Mouse (Mus musculus) MEL (cell line): ENCODE measurements around the gene Nf2. TPM values are rescaled to one million over a fixed set of nuclear protein-coding genes. Genes with fewer than 3 reads are reported as not detected.

Source experiments
- polyA plus RNA-seq, 2 experiments: library from polyadenylated mRNA; stranded (reverse) in 1 of 2; unstranded in 1 of 2; fragments of >175 nt in 1 of 2; fragments of >200 nt in 1 of 2; gene quantifications; 2 replicates each; pipeline versions ENCODE4 v1.2.1 to v1.2.4; 2012; ENCODE audit warnings: low replicate concordance in 2 of 2, low read depth in 1 of 2; ENCODE audit not compliant: insufficient read length in 2 of 2, insufficient read depth in 1 of 2, missing spikeins in 1 of 2
- total RNA-seq: library from RNA; depleted of rRNA; stranded (reverse); fragments of 300-350 nt; gene quantifications from 2 replicates; pipeline ENCODE4 v1.2.3, GENCODE M21; 2012; rRNA removed

Nf2 gene
- total and polyA plus RNA-seq, 3 experiments = 73.6 to 246 (median 95.6) TPM

Other genes with a start within 250 kb of the Nf2 start
- gene Gm11032, start 229.5 kb downstream of the Nf2 start, total RNA-seq = not detected in 2 replicates
- not detected for gene Gm11032, start 229.5 kb downstream of the Nf2 start, polyA plus RNA-seq
- 27.5 and 29.4 TPM in 2 replicates for gene Ascc2, start 211.8 kb downstream of the Nf2 start, total RNA-seq
- gene Ascc2, start 211.8 kb downstream of the Nf2 start, polyA plus RNA-seq = 10 to 100 TPM; 43.5 to 98.2 TPM
- 1,416 and 1,438 TPM in 2 replicates for gene Uqcr10, start 145.2 kb downstream of the Nf2 start, total RNA-seq
- 100 to 1,000 TPM in 1 of 2 experiments, not detected in 1; 598 TPM for gene Uqcr10, start 145.2 kb downstream of the Nf2 start, polyA plus RNA-seq
- gene Zmat5, start 144.9 kb downstream of the Nf2 start, total RNA-seq = 39.3 and 40.1 TPM in 2 replicates
- gene Zmat5, start 144.9 kb downstream of the Nf2 start, polyA plus RNA-seq = 10 to 100 TPM in 1 of 2 experiments, not detected in 1; 36.9 TPM
- gene Cabp7, start 102.8 kb downstream of the Nf2 start, total RNA-seq = 0.23 TPM in 2 replicates
- gene Cabp7, start 102.8 kb downstream of the Nf2 start, polyA plus RNA-seq = not detected
- 13.7 and 14.9 TPM in 2 replicates for gene Nipsnap1, start 24.4 kb upstream of the Nf2 start, total RNA-seq
- gene Nipsnap1, start 24.4 kb upstream of the Nf2 start, polyA plus RNA-seq = 10 to 100 TPM in 1 of 2 experiments, not detected in 1; 22.9 TPM
- 75.3 and 80.4 TPM in 2 replicates for gene Thoc5, start 45.8 kb upstream of the Nf2 start, total RNA-seq
- 10 to 100 TPM; 69.1 to 72.0 TPM for gene Thoc5, start 45.8 kb upstream of the Nf2 start, polyA plus RNA-seq
- gene Nefh, start 98.5 kb upstream of the Nf2 start, total RNA-seq = not detected in 2 replicates
- gene Nefh, start 98.5 kb upstream of the Nf2 start, polyA plus RNA-seq = under 1 TPM in 1 of 2 experiments, not detected in 1; 0.03 TPM
- 55.1 and 60.1 TPM in 2 replicates for gene Ap1b1, start 137.3 kb upstream of the Nf2 start, total RNA-seq
- gene Ap1b1, start 137.3 kb upstream of the Nf2 start, polyA plus RNA-seq = 10 to 100 TPM in 1 of 2 experiments, not detected in 1; 79.3 TPM
- gene Rasl10a, start 208.6 kb upstream of the Nf2 start, total RNA-seq = 0.23 TPM in 1 of 2 replicates, not detected in the other
- 1 to 10 TPM in 1 of 2 experiments, not detected in 1; 1.3 TPM for gene Rasl10a, start 208.6 kb upstream of the Nf2 start, polyA plus RNA-seq
- 41.1 and 43.9 TPM in 2 replicates for gene Gas2l1, start 215.8 kb upstream of the Nf2 start, total RNA-seq
- gene Gas2l1, start 215.8 kb upstream of the Nf2 start, polyA plus RNA-seq = 10 to 100 TPM in 1 of 2 experiments, not detected in 1; 89.0 TPM
- 35.9 TPM in 2 replicates for gene Rhbdd3, start 249.4 kb upstream of the Nf2 start, total RNA-seq
- gene Rhbdd3, start 249.4 kb upstream of the Nf2 start, polyA plus RNA-seq = 10 to 100 TPM in 1 of 2 experiments, not detected in 1; 55.7 TPM
- gene Ewsr1, start 249.7 kb upstream of the Nf2 start, total RNA-seq = 435 and 452 TPM in 2 replicates
- gene Ewsr1, start 249.7 kb upstream of the Nf2 start, polyA plus RNA-seq = 1,000 to 10,000 TPM in 1 of 2 experiments, 100 to 1,000 TPM in 1; 570 to 1,336 TPM